Mouse (Mus musculus) small intestine, adult 2 months (tissue): ENCODE measurements around the gene Fezf1.

Experiments used
- CTCF ChIP-seq: fragments of 200-500 bp; IDR thresholded peaks from 2 replicates; pipeline ENCODE4 v1.5.1; 2012; ENCODE audit warnings: low read depth, mild to moderate bottlenecking, control low read depth, inconsistent platforms, low read length, moderate library complexity, mixed read lengths; ENCODE audit not compliant: insufficient replicate concordance, insufficient read length; ENCODE audit errors: extremely low read depth
- POLR2A ChIP-seq: fragments of 200-500 bp; IDR thresholded peaks from 2 replicates; pipeline ENCODE4 v1.6.1; 2012; ENCODE audit warnings: low read depth, mild to moderate bottlenecking, control low read depth, inconsistent platforms, low read length, moderate library complexity

DNA sequence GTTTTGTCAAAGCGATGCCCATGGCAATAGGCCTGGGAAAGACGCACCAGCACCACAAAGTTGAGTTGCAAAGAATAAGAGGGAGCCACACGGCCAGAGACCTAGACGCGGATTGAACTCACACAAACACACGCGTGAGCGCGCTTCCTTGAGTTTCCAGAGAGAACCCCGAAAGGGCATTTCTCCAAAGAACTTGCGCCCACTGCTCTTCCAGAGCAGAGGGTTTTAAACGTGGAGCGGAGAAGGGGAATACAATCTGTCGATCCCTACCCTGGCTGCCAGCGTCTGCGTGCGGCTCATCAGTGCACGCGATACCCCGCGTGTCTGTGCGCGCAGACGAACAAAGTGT lies 865 bp upstream of the Fezf1 start:
- TF ChIP-seq CTCF (no peak), POLR2A (no peak)
